Mouse (Mus musculus): ENCODE data around the gene Gm20823. TPM values are rescaled to one million over a fixed set of nuclear protein-coding genes. Genes with fewer than 3 reads are reported as not detected.
"Not testable (repeated sequence)": the region's sequence is repeated elsewhere in the genome, so short reads cannot be mapped to it uniquely, and the experiment has no call there.

Gene Gm20823
- not detected in 2 replicates for polyA plus RNA-seq (2015; fragmentation: Nextera tagmentation; extraction: Ambion mirVana)

GRCm38 (mm10) chrY:62464745-62465144 lies at the start of gene Gm20823:
Gene Gm20823, minus strand, starts transcription at chrY:62464845.
- not testable (repeated sequence) for H3K27me3 ChIP-seq (ENCODE audit: control insufficient read depth, insufficient read depth, low read length); H3K4me1 ChIP-seq (ENCODE audit: control insufficient read depth, insufficient read depth, low read length); H3K4me2 ChIP-seq (ENCODE audit: low read depth, low read length); ATAC-seq (replicated peaks; ENCODE audit: extremely low read depth, insufficient read depth, low FRiP score); H3K27ac ChIP-seq (ENCODE audit: low read length); H3K9ac ChIP-seq (ENCODE audit: low read length); H3K4me3 ChIP-seq (ENCODE audit: low read length); H3K36me3 ChIP-seq (ENCODE audit: control insufficient read depth, insufficient read depth); H3K9me3 ChIP-seq (replicated peaks; ENCODE audit: control insufficient read depth, low read length)
- WGBS = no CpG with 5 or more reads among the region's 4 CpGs
